Mouse (Mus musculus) lung, postnatal 0 days (tissue): Measurements from ENCODE around the gene Pik3c2b. TPM values are rescaled to one million over a fixed set of nuclear protein-coding genes. Genes with fewer than 3 reads are reported as not detected.

ENCODE experiments used
- ATAC-seq: fragments of 200-750 bp; cut with Nextera tagmentation; 2 replicates; pipeline ENCODE4 v1.8.0; 2017; ENCODE audit warnings: moderate library complexity
- DNase-seq: peaks from one replicate; pipeline ENCODE4 v3.0.0-alpha.2; 2016; ENCODE audit warnings: low spot score
- H3K27ac ChIP-seq: fragments of 300-500 bp; sonication (generic); 2 replicates; pipeline ENCODE4 v1.5.1; 2014; ENCODE audit warnings: antibody characterized with exemption, mild to moderate bottlenecking, low read length, mixed read lengths
- H3K27me3 ChIP-seq: fragments of 300-500 bp; sonication (generic); replicated peaks from 2 replicates; pipeline ENCODE4 v1.6.1; 2014; ENCODE audit warnings: low read length, mixed read lengths; ENCODE audit not compliant: insufficient read depth
- H3K36me3 ChIP-seq: fragments of 300-500 bp; sonication (generic); 2 replicates; pipeline ENCODE4 v1.6.1; 2014; ENCODE audit warnings: low read length, mixed read lengths; ENCODE audit not compliant: insufficient read depth
- H3K4me1 ChIP-seq: fragments of 300-500 bp; sonication (generic); 2 replicates; pipeline ENCODE4 v1.6.1; 2014; ENCODE audit warnings: antibody characterized with exemption, low read depth, low read length, mixed read lengths; ENCODE audit not compliant: insufficient read depth
- H3K4me2 ChIP-seq: fragments of 300-500 bp; sonication (generic); replicated peaks from 2 replicates; pipeline ENCODE4 v1.6.1; 2014; ENCODE audit warnings: low read depth, mild to moderate bottlenecking, low read length, moderate library complexity, mixed read lengths
- H3K4me3 ChIP-seq: fragments of 300-500 bp; sonication (generic); 2 replicates; pipeline ENCODE4 v1.5.1; 2014; ENCODE audit warnings: low read depth, low read length
- H3K9ac ChIP-seq: fragments of 300-500 bp; sonication (generic); replicated peaks from 2 replicates; pipeline ENCODE4 v1.6.1; 2014; ENCODE audit warnings: low read depth, mild to moderate bottlenecking
- H3K9me3 ChIP-seq: fragments of 300-500 bp; sonication (generic); 2 replicates; pipeline ENCODE4 v1.6.1; 2016; ENCODE audit warnings: low read length, mixed read lengths
- CTCF ChIP-seq: IDR thresholded peaks from 2 replicates; pipeline ENCODE4 v1.5.1; 2016; ENCODE audit warnings: antibody characterized with exemption, mild to moderate bottlenecking
- EP300 ChIP-seq: IDR thresholded peaks from 2 replicates; pipeline ENCODE4 v1.6.1; 2016; ENCODE audit warnings: antibody characterized with exemption, mild to moderate bottlenecking, control low read depth
- WGBS: fragments of 180-500 bp; shearing (Covaris S2); extraction: QIAGEN DNeasy Blood & Tissue Kit; methylation state at CpG from one replicate; pipeline ENCODE4 v1.1.7; 2014; 5-methylcytosine and 5-hydroxymethylcytosine counted together
- polyA plus RNA-seq: library from polyadenylated mRNA; unstranded; fragments of >200 nt; fragmentation: Nextera tagmentation; extraction: Ambion mirVana; gene quantifications from 2 replicates; pipeline ENCODE4 v1.2.1, GENCODE M21; 2015

Pik3c2b gene
- polyA plus RNA-seq, 1 experiment from 2014 or later: 4.6 TPM

GRCm38 (mm10) chr1:133091483-133091882 is 46.0 kb downstream of the Pik3c2b start:
- Histone ChIP-seq H3K9ac (no peak overlapping the region), H3K4me1 (no peaks in the 10 kb centered on the region; the same call in 1 of the 2 replicates), H3K4me3 (no peak overlapping the region), H3K36me3 (no peaks in the 10 kb centered on the region; the same call in 1 of the 2 replicates), H3K9me3 (no peaks in the 10 kb centered on the region), H3K27me3 (no peaks in the 10 kb centered on the region), H3K4me2 (no peak overlapping the region), H3K27ac (peak overlapping the region; percentile 83)
- DNase-seq (peak; percentile 87), ATAC-seq (peak; percentile 80)
- 59% methylated on average over 8 of the region's 8 CpGs for WGBS
- TF ChIP-seq CTCF: no peak
- TF ChIP-seq EP300: no peak

GRCm38 (mm10) chr1:133093719-133094118 is 48.3 kb downstream of the Pik3c2b start:
- DNase-seq (peak; percentile 70), ATAC-seq (no peak)
- H3K4me3 ChIP-seq: no peak overlapping the region
- TF ChIP-seq CTCF: no peak
- TF ChIP-seq EP300: no peak
- no peak overlapping the region for H3K27ac ChIP-seq
- H3K4me1 ChIP-seq: no peaks in the 10 kb centered on the region; the same call in 1 of the 2 replicates
- H3K27me3 ChIP-seq: no peaks in the 10 kb centered on the region
- H3K9me3 ChIP-seq: no peaks in the 10 kb centered on the region
- H3K4me2 ChIP-seq: no peak overlapping the region
- WGBS: 74% methylated on average over 7 of the region's 7 CpGs
- H3K36me3 ChIP-seq: no peaks in the 10 kb centered on the region; the same call in 1 of the 2 replicates
- no peak overlapping the region for H3K9ac ChIP-seq

GRCm38 (mm10) chr1:133100980-133101798 is 55.7 kb downstream of the Pik3c2b start:
- no peak overlapping the region for H3K9ac ChIP-seq
- peaks cover 4% of the 10 kb centered on the region; the same call in 1 of the 2 replicates for H3K36me3 ChIP-seq
- no peaks in the 10 kb centered on the region for H3K4me1 ChIP-seq
- DNase-seq: peak; percentile 80
- no peaks in the 10 kb centered on the region for H3K27me3 ChIP-seq
- TF ChIP-seq CTCF (peak; percentile 88), EP300 (no peak)
- no peak overlapping the region for H3K4me3 ChIP-seq
- peak; percentile 67 for ATAC-seq
- WGBS: 31% methylated on average over 17 of the region's 17 CpGs
- H3K4me2 ChIP-seq: no peak overlapping the region
- peak overlapping the region; percentile 4; the same call in 1 of the 2 replicates for H3K27ac ChIP-seq
- no peaks in the 10 kb centered on the region for H3K9me3 ChIP-seq

GRCm38 (mm10) chr1:133102108-133102507 is 56.6 kb downstream of the Pik3c2b start:
- Histone ChIP-seq H3K4me2 (no peak overlapping the region), H3K36me3 (peaks cover 4% of the 10 kb centered on the region; the same call in 1 of the 2 replicates), H3K9me3 (no peaks in the 10 kb centered on the region), H3K27me3 (no peaks in the 10 kb centered on the region), H3K9ac (no peak overlapping the region), H3K27ac (no peak overlapping the region), H3K4me1 (no peaks in the 10 kb centered on the region), H3K4me3 (no peak overlapping the region)
- WGBS: 85% methylated on average over 5 of the region's 5 CpGs
- DNase-seq (no peak), ATAC-seq (no peak)
- TF ChIP-seq CTCF (no peak), EP300 (no peak)

- WGBS: 87% methylated on average over 7 of the region's 7 CpGs
- H3K4me1 ChIP-seq: no peaks in the 10 kb centered on the region
- H3K4me2 ChIP-seq: no peak overlapping the region
- DNase-seq: no peak
- no peak for ATAC-seq
- TF ChIP-seq EP300: no peak
- TF ChIP-seq CTCF: no peak
- peaks cover 4% of the 10 kb centered on the region; the same call in 1 of the 2 replicates for H3K36me3 ChIP-seq
- H3K4me3 ChIP-seq: no peak overlapping the region
- H3K27ac ChIP-seq: no peak overlapping the region
- H3K27me3 ChIP-seq: no peaks in the 10 kb centered on the region
- no peak overlapping the region for H3K9ac ChIP-seq
- H3K9me3 ChIP-seq: no peaks in the 10 kb centered on the region
Observed at GRCm38 (mm10) chr1:133103315-133103714, 57.8 kb downstream of the Pik3c2b start.

GRCm38 (mm10) chr1:133103871-133104270 is 58.4 kb downstream of the Pik3c2b start:
- 93% methylated on average over 6 of the region's 6 CpGs for WGBS
- ATAC-seq (no peak), DNase-seq (no peak)
- no peak overlapping the region for H3K9ac ChIP-seq
- peaks cover 4% of the 10 kb centered on the region; the same call in 1 of the 2 replicates for H3K36me3 ChIP-seq
- H3K4me2 ChIP-seq: no peak overlapping the region
- H3K4me1 ChIP-seq: no peaks in the 10 kb centered on the region
- no peaks in the 10 kb centered on the region for H3K27me3 ChIP-seq
- H3K27ac ChIP-seq: no peak overlapping the region
- no peaks in the 10 kb centered on the region for H3K9me3 ChIP-seq
- H3K4me3 ChIP-seq: no peak overlapping the region
- no peak for TF ChIP-seq EP300
- TF ChIP-seq CTCF: no peak
